Mouse (Mus musculus): ENCODE data around the gene Ankrd42. TPM values are rescaled to one million over a fixed set of nuclear protein-coding genes. Genes with fewer than 3 reads are reported as not detected.

The Ankrd42 gene
- total RNA-seq, 2 experiments from 2014 or later: 2.0 to 2.2 TPM

DNA sequence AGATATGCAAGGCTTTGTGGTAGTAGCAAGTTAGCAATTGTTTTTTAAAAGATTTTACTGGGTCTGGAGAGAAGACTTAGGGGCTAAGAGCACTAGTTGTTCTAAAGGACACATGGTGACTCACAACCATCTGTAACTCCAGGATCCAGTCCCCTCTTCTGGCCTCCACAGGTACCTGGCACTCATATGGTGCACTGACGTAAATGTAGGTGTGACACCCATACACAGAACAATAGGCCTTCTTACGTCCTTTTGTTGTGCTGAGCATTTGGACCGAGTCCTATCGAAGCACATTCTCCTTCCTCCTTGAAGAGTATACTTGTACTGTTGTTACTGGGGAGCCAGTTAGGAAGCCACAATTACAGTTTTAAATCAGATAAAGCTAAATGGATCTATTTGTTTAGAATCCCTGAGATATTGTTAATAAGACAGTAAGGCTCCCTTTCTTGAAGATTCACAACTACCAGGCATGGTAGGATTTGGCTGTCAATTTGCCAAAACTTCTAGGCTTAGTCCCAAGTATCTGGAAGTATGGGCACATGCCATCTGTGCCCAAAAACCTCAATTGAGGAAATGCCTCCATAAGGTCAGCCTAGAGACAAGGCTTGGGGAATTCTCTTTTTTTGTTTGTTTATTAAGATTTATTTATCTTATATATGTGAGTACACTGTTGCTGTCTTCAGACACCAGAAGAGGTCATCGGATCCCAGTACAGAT lies 56.3 kb downstream of the Ankrd42 start:
- DNase-seq (ENCODE audit: low spot score in 2 of 2): no peak

- DNase-seq (ENCODE audit: low spot score in 2 of 2): no peak
Measured at GRCm38 (mm10) chr7:92566775-92567174, 70.2 kb downstream of the Ankrd42 start.

DNA sequence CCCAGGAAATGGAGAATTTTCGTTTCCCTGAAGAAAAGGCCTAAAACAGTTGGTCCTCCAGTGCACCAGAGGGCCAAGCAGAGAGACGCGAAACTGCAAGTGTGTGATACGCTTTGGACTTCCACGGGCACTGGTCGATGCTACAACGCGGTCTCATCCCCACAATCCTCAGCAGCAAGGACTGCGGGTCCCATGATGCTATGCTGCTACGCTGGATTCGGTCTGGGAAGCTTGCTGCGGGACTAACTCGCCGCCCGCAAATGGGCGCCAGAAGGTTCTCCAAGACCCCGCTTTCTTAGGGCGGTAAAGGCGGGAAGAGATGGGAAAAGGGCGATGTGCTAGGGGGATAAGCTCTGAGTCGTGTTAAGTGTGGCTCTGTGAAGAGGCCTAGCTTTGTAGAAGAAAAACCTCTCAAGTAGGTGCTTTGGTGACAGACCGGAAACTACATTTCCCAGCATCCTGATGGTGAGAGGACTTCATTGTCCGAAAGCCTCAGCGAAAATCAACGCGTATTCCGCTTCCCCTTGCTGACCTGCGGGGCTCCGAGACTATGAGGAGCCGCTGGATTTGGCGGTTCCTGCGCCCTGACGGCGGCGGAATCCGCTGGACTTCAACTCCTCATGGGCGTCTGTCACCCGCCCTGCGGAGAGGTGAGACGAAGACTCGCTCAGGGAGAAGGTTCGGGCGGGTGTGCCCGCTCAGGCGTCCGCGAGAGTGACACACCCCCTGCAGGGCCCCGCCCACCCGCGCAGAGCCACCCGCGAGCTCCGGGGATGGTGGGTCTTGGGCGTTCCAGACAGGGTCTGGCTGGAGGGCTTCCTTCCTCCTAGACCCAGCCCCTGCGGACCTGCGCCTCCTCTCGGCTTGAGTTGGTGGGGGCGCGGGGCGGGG lies 75.7 kb downstream of the Ankrd42 start, which contains the start of gene Ccdc90b:
Gene Ccdc90b (plus strand): TSS at position 164 of the 891 bp plus-strand sequence.
- peak; percentile 48 to 81 for DNase-seq (ENCODE audit: low spot score in 2 of 2)

DNA sequence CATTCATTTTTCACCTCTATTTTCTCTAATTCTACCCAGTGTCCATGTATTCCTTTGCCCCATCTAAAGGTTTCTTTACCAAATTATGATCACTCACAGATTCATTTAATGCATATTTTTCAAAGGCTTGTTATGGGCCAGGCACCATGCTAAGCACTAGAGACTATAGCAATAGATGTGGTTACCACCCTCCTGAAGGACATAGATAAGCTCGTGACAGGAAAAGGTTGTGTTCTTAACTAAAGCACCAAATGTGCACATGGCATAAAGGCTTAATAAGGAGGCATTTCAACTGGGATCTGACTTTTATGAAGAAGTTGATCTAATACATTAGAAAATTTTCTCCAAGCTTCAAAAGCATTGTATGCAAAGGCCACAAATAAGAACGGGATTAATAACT lies 78.2 kb downstream of the Ankrd42 start:
- no peak for DNase-seq (ENCODE audit: low spot score in 2 of 2)

GRCm38 (mm10) chr7:92550990-92551392 lies 86.0 kb downstream of the Ankrd42 start:
- no peak for DNase-seq (ENCODE audit: low spot score in 2 of 2)

DNA sequence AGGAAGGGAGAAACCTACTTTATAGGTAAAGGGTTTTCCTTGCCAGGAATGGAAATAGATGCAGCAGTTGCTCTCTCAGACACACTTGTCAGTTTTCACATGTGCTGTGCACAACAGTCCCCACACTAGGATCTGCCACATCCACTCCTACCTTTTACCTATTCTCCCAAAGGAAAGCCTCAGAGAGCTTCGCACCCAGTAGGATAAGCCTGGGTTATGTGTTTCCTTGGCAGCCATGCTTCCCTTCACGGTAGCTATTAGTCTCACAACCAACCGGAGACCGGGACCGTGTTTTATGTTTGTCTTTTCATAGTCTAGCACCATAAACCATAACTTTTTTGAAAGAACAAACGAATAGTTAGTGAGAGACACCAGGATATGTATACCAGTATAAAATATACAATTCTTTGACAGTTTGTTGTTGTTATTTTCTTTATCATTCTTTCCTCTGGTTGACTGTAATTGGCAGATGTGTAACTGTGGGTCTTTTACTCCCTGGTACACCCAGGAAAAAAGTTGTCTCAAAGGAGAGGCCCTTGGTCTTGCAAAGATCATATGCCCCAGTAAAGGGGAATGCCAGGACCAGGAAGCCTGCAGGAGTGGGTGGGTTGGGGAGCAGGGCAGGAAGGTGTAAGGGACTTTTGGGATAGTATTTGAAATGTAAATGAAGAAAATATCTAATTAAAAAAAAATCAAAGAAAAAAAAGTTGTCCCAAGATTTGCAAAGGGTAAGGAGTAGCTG lies 86.5 kb downstream of the Ankrd42 start:
- no peak for DNase-seq (ENCODE audit: low spot score in 2 of 2)

DNA sequence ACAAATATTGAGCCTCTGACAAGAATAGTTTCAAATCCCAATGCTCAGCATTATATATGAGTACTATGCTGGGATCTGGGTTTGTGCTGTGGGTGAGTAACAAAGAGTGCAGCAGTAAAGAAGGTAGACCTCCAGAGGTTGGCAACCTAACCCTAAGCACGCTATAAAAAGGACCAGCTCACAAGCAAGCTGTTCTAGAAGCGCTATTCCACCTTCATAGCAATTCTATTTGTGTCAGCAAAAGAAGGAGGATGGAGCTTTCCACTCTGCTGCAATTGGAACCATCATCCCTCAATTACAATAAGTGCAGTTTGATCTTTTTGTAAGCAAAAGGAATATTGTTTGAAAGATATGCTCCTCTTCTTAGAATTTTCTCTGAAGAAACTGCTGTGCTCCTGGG lies 90.2 kb downstream of the Ankrd42 start:
- DNase-seq (ENCODE audit: low spot score in 2 of 2): no peak

DNA sequence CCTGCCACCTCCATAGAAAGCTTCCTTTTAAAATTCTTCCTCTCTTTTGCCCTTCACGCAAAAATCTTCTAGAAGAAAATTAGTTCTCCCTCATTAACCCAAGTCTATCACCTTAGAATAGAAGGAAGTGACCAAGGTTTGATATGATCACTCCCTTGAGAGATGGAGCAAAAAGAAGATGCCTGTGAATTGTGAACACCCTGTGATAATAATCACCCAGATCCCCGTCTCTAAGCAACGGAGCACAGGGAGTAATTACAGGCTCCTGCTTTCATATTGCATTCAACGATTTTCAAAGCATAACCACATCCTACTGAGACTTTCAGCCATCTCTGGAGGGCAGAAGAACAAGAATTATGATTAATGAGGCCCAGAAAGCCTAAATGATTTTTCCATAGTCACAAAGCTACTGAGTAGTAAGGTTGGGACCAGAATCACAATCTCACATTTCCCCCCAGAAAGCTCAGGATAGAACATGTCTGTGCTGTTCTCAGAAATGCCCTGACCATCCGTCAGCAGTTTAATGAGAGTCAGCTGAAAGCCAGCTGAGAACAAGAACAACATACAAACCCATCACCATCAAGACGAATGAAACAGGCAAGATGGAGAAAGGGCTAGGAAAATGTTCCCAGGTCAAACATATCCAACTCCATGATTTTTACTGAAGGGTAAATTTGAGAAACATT lies 104.4 kb downstream of the Ankrd42 start:
- DNase-seq (ENCODE audit: low spot score in 2 of 2): no peak

Other genes with a start within 250 kb of the Ankrd42 start
- gene Ccdc90b, start 76.0 kb downstream of the Ankrd42 start, total RNA-seq (2021): 10 to 100 TPM; 31.3 to 37.2 TPM
- 10 to 100 TPM; 32.7 to 42.0 TPM for gene Pcf11, start 32.8 kb upstream of the Ankrd42 start, total RNA-seq (2021)
- gene Rab30, start 104.5 kb upstream of the Ankrd42 start, total RNA-seq (2021): 10 to 100 TPM; 10.0 to 12.8 TPM
- 1 to 10 TPM; 2.7 to 3.4 TPM for gene Ddias, start 237.1 kb upstream of the Ankrd42 start, total RNA-seq (2021)
- 10 to 100 TPM; 32.0 to 32.1 TPM for gene Prcp, start 237.3 kb upstream of the Ankrd42 start, total RNA-seq (2021)

All from gastrocnemius, postnatal 4 days (tissue).